Mouse (Mus musculus): ENCODE data around the gene Eef2. TPM values are rescaled to one million over a fixed set of nuclear protein-coding genes. Genes with fewer than 3 reads are reported as not detected.
"Not testable (repeated sequence)": the region's sequence is repeated elsewhere in the genome, so short reads cannot be mapped to it uniquely, and the experiment has no call there.

Eef2 gene
- polyA plus RNA-seq, 1 experiment from 2014 or later: 509 TPM

- peak; percentile 94 for DNase-seq (ENCODE audit: low spot score)
- peak; percentile 60 for ATAC-seq
Observed at GRCm38 (mm10) chr10:81168521-81169244, 7.7 kb upstream of the Eef2 start.

DNA sequence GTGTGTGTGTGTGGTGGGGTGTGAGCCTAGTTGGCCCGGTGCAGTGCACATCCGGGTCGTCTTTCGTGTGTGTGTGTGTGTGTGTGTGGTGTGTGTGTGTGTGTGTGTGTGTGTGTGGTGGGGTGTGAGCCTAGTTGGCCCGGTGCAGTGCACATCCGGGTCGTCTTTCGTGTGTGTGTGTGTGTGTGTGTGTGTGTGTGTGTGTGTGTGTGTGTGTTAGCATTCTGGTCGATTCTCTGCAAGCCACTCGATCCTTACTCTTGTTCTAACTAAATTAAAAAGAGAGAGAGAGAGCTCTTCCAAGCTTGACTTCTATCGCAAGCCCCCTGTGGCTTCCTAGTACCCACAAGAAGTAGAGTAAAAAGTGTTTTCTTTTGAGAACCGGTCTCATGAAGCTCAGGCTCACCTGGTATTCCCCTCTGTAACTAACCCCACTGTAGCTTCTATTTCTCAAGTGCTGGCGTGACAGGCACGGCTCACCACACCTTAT, 7.0 kb upstream of the Eef2 start:
- not testable (repeated sequence) for DNase-seq (ENCODE audit: low spot score); H3K27me3 ChIP-seq (replicated peaks; ENCODE audit: insufficient read depth, low read length); H3K9me3 ChIP-seq (ENCODE audit: low read length); H3K9ac ChIP-seq (replicated peaks; ENCODE audit: low read depth); H3K36me3 ChIP-seq (ENCODE audit: insufficient read depth, low read length); H3K4me3 ChIP-seq (ENCODE audit: low read depth, low read length)
- peak overlapping the region; percentile 40 for H3K4me2 ChIP-seq (replicated peaks; ENCODE audit: low read depth, low read length)
- H3K27ac ChIP-seq (ENCODE audit: low read length): peak overlapping the region; percentile 57; the same call in 1 of the 2 replicates
- ATAC-seq: peak; percentile 48
- peaks cover 16% of the 10 kb centered on the region for H3K4me1 ChIP-seq (ENCODE audit: insufficient read depth, low read depth, low read length)
- 31% methylated on average over 5 of the region's 14 CpGs for WGBS

More at GRCm38 (mm10) chr10:81168521-81169244, 7.7 kb upstream of the Eef2 start:
- Histone ChIP-seq H3K36me3 (ENCODE audit: insufficient read depth, low read length) (no peaks in the 10 kb centered on the region; the same call in 1 of the 2 replicates), H3K27me3 (replicated peaks; ENCODE audit: insufficient read depth, low read length) (no peaks in the 10 kb centered on the region), H3K4me3 (ENCODE audit: low read depth, low read length) (peak overlapping the region; percentile 88), H3K9me3 (ENCODE audit: low read length) (no peaks in the 10 kb centered on the region), H3K4me2 (replicated peaks; ENCODE audit: low read depth, low read length) (peak overlapping the region; percentile 76), H3K27ac (ENCODE audit: low read length) (peak overlapping the region; percentile 85), H3K4me1 (ENCODE audit: insufficient read depth, low read depth, low read length) (peaks cover 16% of the 10 kb centered on the region), H3K9ac (replicated peaks; ENCODE audit: low read depth) (0 out of 2 replicates have a peak overlapping the region, but pooled peaks have one; percentile 43)
- TF ChIP-seq EP300 (IDR thresholded peaks at IDR 0.05) (no peak), CTCF (IDR thresholded peaks at IDR 0.05) (no peak)
- 1% methylated on average over 29 of the region's 29 CpGs for WGBS

- H3K4me2 ChIP-seq (replicated peaks; ENCODE audit: low read depth, low read length): peak overlapping the region; percentile 25; the same call in 1 of the 2 replicates
- H3K27me3 ChIP-seq (replicated peaks; ENCODE audit: insufficient read depth, low read length): no peaks in the 10 kb centered on the region
- H3K27ac ChIP-seq (ENCODE audit: low read length): peak overlapping the region; percentile 68
- no peak overlapping the region for H3K4me3 ChIP-seq (ENCODE audit: low read depth, low read length)
- TF ChIP-seq CTCF (IDR thresholded peaks at IDR 0.05) (peak; percentile 89), EP300 (IDR thresholded peaks at IDR 0.05) (no peak)
- H3K9me3 ChIP-seq (ENCODE audit: low read length): no peaks in the 10 kb centered on the region
- H3K9ac ChIP-seq (replicated peaks; ENCODE audit: low read depth): 0 out of 2 replicates have a peak overlapping the region, but pooled peaks have one; percentile 29
- 0 out of 2 replicates have a peak, but pooled peaks cover 7% of the 10 kb centered on the region for H3K36me3 ChIP-seq (ENCODE audit: insufficient read depth, low read length)
- H3K4me1 ChIP-seq (ENCODE audit: insufficient read depth, low read depth, low read length): peaks cover 8% of the 10 kb centered on the region
- DNase-seq (ENCODE audit: low spot score): peak; percentile 90
- 9% methylated on average over 21 of the region's 21 CpGs for WGBS
- peak; percentile 14; the same call in 1 of the 2 replicates for ATAC-seq
Observed at GRCm38 (mm10) chr10:81173132-81173531, 3.3 kb upstream of the Eef2 start.

DNA sequence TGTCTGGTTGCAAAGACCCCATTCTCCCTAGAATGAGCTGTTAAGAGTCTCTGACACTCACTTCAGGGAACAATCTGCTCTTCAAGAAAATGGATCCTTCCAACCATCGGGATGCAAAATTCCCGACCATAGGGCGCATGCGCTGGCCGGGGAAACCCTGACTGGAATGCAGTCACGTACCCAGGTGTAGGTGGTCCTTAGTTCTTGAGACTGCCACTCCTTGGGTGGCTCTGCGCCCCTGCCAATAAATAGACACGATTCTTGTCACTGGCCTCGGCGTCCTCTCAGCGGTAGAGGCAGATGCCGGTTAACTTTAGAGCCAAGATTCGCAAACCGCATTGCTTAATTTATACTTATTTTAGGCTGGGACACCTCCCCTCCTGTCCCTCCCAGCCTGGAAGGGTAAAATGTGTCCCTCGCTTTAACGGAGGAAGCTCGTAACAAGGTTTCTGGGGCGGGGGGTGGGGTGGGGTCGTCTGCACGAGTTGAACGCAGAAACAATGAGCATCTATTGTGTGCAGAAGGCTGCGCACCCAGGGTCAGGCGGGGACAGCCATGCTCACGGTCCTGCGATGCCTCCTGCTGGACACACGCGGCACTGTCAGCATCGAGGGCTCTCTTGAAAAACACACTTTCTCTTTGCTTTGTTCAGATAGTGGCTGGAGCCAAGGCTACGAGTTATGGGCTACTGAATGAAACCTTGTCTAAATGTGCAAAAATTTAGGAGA, 1.6 kb upstream of the Eef2 start:
- peaks cover 23% of the 10 kb centered on the region for H3K36me3 ChIP-seq (ENCODE audit: insufficient read depth, low read length)
- DNase-seq (ENCODE audit: low spot score) (peak; percentile 93), ATAC-seq (peak; percentile 50)
- H3K4me3 ChIP-seq (ENCODE audit: low read depth, low read length): 0 out of 2 replicates have a peak overlapping the region, but pooled peaks have one; percentile 4
- H3K4me2 ChIP-seq (replicated peaks; ENCODE audit: low read depth, low read length): peak overlapping the region; percentile 46
- no peaks in the 10 kb centered on the region for H3K27me3 ChIP-seq (replicated peaks; ENCODE audit: insufficient read depth, low read length)
- TF ChIP-seq CTCF (IDR thresholded peaks at IDR 0.05) (peak; percentile 96), EP300 (IDR thresholded peaks at IDR 0.05) (no peak)
- no peak overlapping the region for H3K9ac ChIP-seq (replicated peaks; ENCODE audit: low read depth)
- WGBS: 4% methylated on average over 29 of the region's 29 CpGs
- peak overlapping the region; percentile 80; the same call in 1 of the 2 replicates for H3K27ac ChIP-seq (ENCODE audit: low read length)
- no peaks in the 10 kb centered on the region for H3K9me3 ChIP-seq (ENCODE audit: low read length)
- peaks cover 5% of the 10 kb centered on the region; the same call in 1 of the 2 replicates for H3K4me1 ChIP-seq (ENCODE audit: insufficient read depth, low read depth, low read length)

- not testable (repeated sequence) for DNase-seq (ENCODE audit: low spot score); H3K27me3 ChIP-seq (replicated peaks; ENCODE audit: insufficient read depth, low read length); ATAC-seq; H3K4me1 ChIP-seq (ENCODE audit: insufficient read depth, low read depth, low read length); H3K9me3 ChIP-seq (ENCODE audit: low read length); H3K9ac ChIP-seq (replicated peaks; ENCODE audit: low read depth)
- Histone ChIP-seq H3K4me3 (ENCODE audit: low read depth, low read length) (0 out of 2 replicates have a peak overlapping the region, but pooled peaks have one; percentile 4), H3K36me3 (ENCODE audit: insufficient read depth, low read length) (peaks cover 28% of the 10 kb centered on the region), H3K4me2 (replicated peaks; ENCODE audit: low read depth, low read length) (peak overlapping the region; percentile 46), H3K27ac (ENCODE audit: low read length) (peak overlapping the region; percentile 80; the same call in 1 of the 2 replicates)
- WGBS: 2% methylated on average over 4 of the region's 4 CpGs
Observed at GRCm38 (mm10) chr10:81175345-81175701, 1.1 kb upstream of the Eef2 start.

GRCm38 (mm10) chr10:81175936-81176465, 430 bp upstream of the Eef2 start:
- Histone ChIP-seq H3K4me2 (replicated peaks; ENCODE audit: low read depth, low read length) (peak overlapping the region; percentile 46), H3K4me3 (ENCODE audit: low read depth, low read length) (peak overlapping the region; percentile 82), H3K27ac (ENCODE audit: low read length) (peak overlapping the region; percentile 80), H3K4me1 (ENCODE audit: insufficient read depth, low read depth, low read length) (peaks cover 5% of the 10 kb centered on the region; the same call in 1 of the 2 replicates), H3K36me3 (ENCODE audit: insufficient read depth, low read length) (peaks cover 35% of the 10 kb centered on the region), H3K27me3 (replicated peaks; ENCODE audit: insufficient read depth, low read length) (no peaks in the 10 kb centered on the region), H3K9me3 (ENCODE audit: low read length) (no peaks in the 10 kb centered on the region), H3K9ac (replicated peaks; ENCODE audit: low read depth) (0 out of 2 replicates have a peak overlapping the region, but pooled peaks have one; percentile 19)
- DNase-seq (ENCODE audit: low spot score) (no peak), ATAC-seq (peak; percentile 18)
- 2% methylated on average over 13 of the region's 13 CpGs for WGBS
- TF ChIP-seq CTCF (IDR thresholded peaks at IDR 0.05) (no peak), EP300 (IDR thresholded peaks at IDR 0.05) (peak; percentile 22)
